Mouse (Mus musculus): ENCODE results near the gene Dennd4c.

GRCm38 (mm10) chr4:86710666-86711215 lies 37.6 kb upstream of the Dennd4c start:
- TF ChIP-seq POLR2A (IDR thresholded peaks at IDR 0.05; ENCODE audit: extremely low read depth, insufficient read depth, low read length) (no peak), CTCF (IDR thresholded peaks at IDR 0.05; ENCODE audit: low read depth, low read length) (no peak)

Measured in liver, adult 2 months (tissue).